Mouse (Mus musculus) intestine, postnatal 0 days (tissue): ENCODE measurements at regions not wholly inside any gene's neighbourhood (a gene's known extent, or its start where the extent isn't known, plus 50 kb on each side); places are given as distances from the start of the nearest gene placed in this dataset.

ENCODE experiments used
- ATAC-seq: fragments of 200-750 bp; cut with Nextera tagmentation; 2 replicates; pipeline ENCODE4 v1.8.0; 2017; ENCODE audit warnings: mild to moderate bottlenecking, moderate TSS enrichment, moderate library complexity
- H3K27ac ChIP-seq: fragments of 300-500 bp; sonication (generic); 2 replicates; pipeline ENCODE4 v1.5.1; 2014; ENCODE audit warnings: mild to moderate bottlenecking, low read depth, low read length, moderate library complexity
- H3K27me3 ChIP-seq: fragments of 300-500 bp; sonication (generic); replicated peaks from 2 replicates; pipeline ENCODE4 v1.6.1; 2014; ENCODE audit warnings: low read length, mixed read lengths; ENCODE audit not compliant: control insufficient read depth, insufficient read depth
- H3K36me3 ChIP-seq: fragments of 300-500 bp; sonication (generic); 2 replicates; pipeline ENCODE4 v1.6.1; 2014; ENCODE audit warnings: mild to moderate bottlenecking, moderate library complexity; ENCODE audit not compliant: control insufficient read depth, insufficient read depth
- H3K4me1 ChIP-seq: fragments of 300-500 bp; sonication (generic); replicated peaks from 2 replicates; pipeline ENCODE4 v1.6.1; 2014; ENCODE audit warnings: antibody characterized with exemption, low read length, mixed read lengths; ENCODE audit not compliant: control insufficient read depth, insufficient read depth
- H3K4me2 ChIP-seq: fragments of 300-500 bp; sonication (generic); replicated peaks from 2 replicates; pipeline ENCODE4 v1.6.1; 2014; ENCODE audit warnings: low read depth, mild to moderate bottlenecking, moderate library complexity
- H3K4me3 ChIP-seq: fragments of 300-500 bp; sonication (generic); 2 replicates; pipeline ENCODE4 v1.5.1; 2014; ENCODE audit warnings: low read depth, low read length
- H3K9ac ChIP-seq: fragments of 300-500 bp; sonication (generic); 2 replicates; pipeline ENCODE4 v1.6.1; 2014; ENCODE audit warnings: mild to moderate bottlenecking, low read depth, low read length
- H3K9me3 ChIP-seq: fragments of 300-500 bp; sonication (generic); 2 replicates; pipeline ENCODE4 v1.6.1; 2016; ENCODE audit warnings: mixed run types; ENCODE audit not compliant: control insufficient read depth
- CTCF ChIP-seq: sonication (generic); IDR thresholded peaks from 2 replicates; pipeline ENCODE4 v1.5.1; 2016; ENCODE audit warnings: low read depth, mild to moderate bottlenecking, control low read depth, antibody characterized with exemption, moderate library complexity
- WGBS: fragments of 180-500 bp; shearing (Covaris S2); extraction: QIAGEN DNeasy Blood & Tissue Kit; methylation state at CpG from one replicate; pipeline ENCODE4 v1.1.7; 2014; 5-methylcytosine and 5-hydroxymethylcytosine counted together

- no peaks in the 10 kb centered on the region; the same call in 1 of the 2 replicates for H3K4me1 ChIP-seq
- no peak overlapping the region for H3K4me2 ChIP-seq
- H3K27me3 ChIP-seq: no peaks in the 10 kb centered on the region
- no peak overlapping the region for H3K27ac ChIP-seq
- H3K36me3 ChIP-seq: no peaks in the 10 kb centered on the region
- ATAC-seq: no peak
- no peak overlapping the region for H3K4me3 ChIP-seq
- H3K9me3 ChIP-seq: no peaks in the 10 kb centered on the region
- no peak overlapping the region for H3K9ac ChIP-seq
- TF ChIP-seq CTCF: no peak
- 76% methylated on average over 3 of the region's 3 CpGs for WGBS
Measured at GRCm38 (mm10) chr17:43206701-43207470, 63.2 kb upstream of the Adgrf1 start.

GRCm38 (mm10) chr17:43209727-43210126 lies 60.4 kb upstream of the Adgrf1 start:
- WGBS: 100% methylated on average over 1 of the region's 1 CpGs
- no peaks in the 10 kb centered on the region for H3K9me3 ChIP-seq
- H3K27me3 ChIP-seq: no peaks in the 10 kb centered on the region
- ATAC-seq: no peak
- H3K9ac ChIP-seq: no peak overlapping the region
- H3K4me2 ChIP-seq: no peak overlapping the region
- H3K4me1 ChIP-seq: no peaks in the 10 kb centered on the region; the same call in 1 of the 2 replicates
- H3K27ac ChIP-seq: no peak overlapping the region
- no peak for TF ChIP-seq CTCF
- no peak overlapping the region for H3K4me3 ChIP-seq
- H3K36me3 ChIP-seq: no peaks in the 10 kb centered on the region

- Histone ChIP-seq H3K4me2 (no peak overlapping the region), H3K9ac (no peak overlapping the region), H3K27ac (no peak overlapping the region), H3K4me1 (no peaks in the 10 kb centered on the region; the same call in 1 of the 2 replicates), H3K27me3 (no peaks in the 10 kb centered on the region), H3K9me3 (no peaks in the 10 kb centered on the region), H3K36me3 (no peaks in the 10 kb centered on the region), H3K4me3 (no peak overlapping the region)
- 94% methylated on average over 1 of the region's 1 CpGs for WGBS
- ATAC-seq: no peak
- no peak for TF ChIP-seq CTCF
Measured at GRCm38 (mm10) chr17:43214038-43214437, 56.1 kb upstream of the Adgrf1 start.

- 57% methylated on average over 4 of the region's 4 CpGs for WGBS
- H3K9me3 ChIP-seq: no peaks in the 10 kb centered on the region
- ATAC-seq: no peak
- no peaks in the 10 kb centered on the region for H3K27me3 ChIP-seq
- no peaks in the 10 kb centered on the region for H3K36me3 ChIP-seq
- TF ChIP-seq CTCF: no peak
- no peak overlapping the region for H3K27ac ChIP-seq
- no peak overlapping the region for H3K4me2 ChIP-seq
- no peak overlapping the region for H3K4me3 ChIP-seq
- H3K9ac ChIP-seq: no peak overlapping the region
- no peaks in the 10 kb centered on the region for H3K4me1 ChIP-seq
Measured at GRCm38 (mm10) chr17:43219636-43220035, 50.5 kb upstream of the Adgrf1 start.
